Comparison of ENCODE assay signal across 7 mouse cellular contexts in genomic region chr9:107298059-107298780, GRCm38 (mm10). TPM values are rescaled to one million over a fixed set of nuclear protein-coding genes. Genes with fewer than 3 reads are reported as not detected.
DNase-seq lines count a peak whose midpoint lies in the region; ATAC-seq and TF ChIP-seq lines count a peak whose summit lies in the region.

No protein-coding gene starts in this region.

- H3K4me3 ChIP-seq in cortical plate, adult 2 months (ENCODE audit: insufficient read depth, low read length): 0 out of 2 replicates have a peak overlapping the region, but pooled peaks have one; percentile 71
- H3K4me3 ChIP-seq in forebrain, embryonic 11.5 days (ENCODE audit: low read depth, low read length): no peak overlapping the region
- peak overlapping the region; percentile 74 for H3K4me3 ChIP-seq in lung, embryonic 15.5 days

- 0 out of 2 replicates have a peak overlapping the region, but pooled peaks have one; percentile 11 for H3K4me2 ChIP-seq in forebrain, embryonic 11.5 days (ENCODE audit: low read depth, low read length, severe bottlenecking)
- peak overlapping the region; percentile 92 for H3K4me2 ChIP-seq in lung, embryonic 15.5 days

- no peak for TF ChIP-seq POLR2A in cortical plate, adult 2 months (IDR thresholded peaks at IDR 0.05; ENCODE audit: extremely low read depth, insufficient read depth, low read length)

- ATAC-seq in forebrain, embryonic 11.5 days (replicated peaks; ENCODE audit: low FRiP score): no peak
- no peak for ATAC-seq in lung, embryonic 15.5 days (ENCODE audit: borderline replicate concordance, extremely low read depth, low FRiP score, low TSS enrichment)

- DNase-seq in forebrain, embryonic 11.5 days (ENCODE audit: low spot score): no peak
- peak; percentile 80 for DNase-seq in kidney, adult 11 months
- DNase-seq in layer of hippocampus, adult 8-10 months (ENCODE audit: low spot score in 2 of 2): no peak
- DNase-seq in thymus, postnatal 10 days (ENCODE audit: low spot score in 2 of 2): no peak
- no peak for DNase-seq in cerebellum, postnatal 4 days (ENCODE audit: low spot score in 2 of 2)

- peaks cover 4% of the 10 kb centered on the region; the same call in 1 of the 2 replicates for H3K4me1 ChIP-seq in cortical plate, adult 2 months (ENCODE audit: control insufficient read depth, insufficient read depth, low read length)
- peaks cover 3% of the 10 kb centered on the region; the same call in 1 of the 2 replicates for H3K4me1 ChIP-seq in forebrain, embryonic 11.5 days (replicated peaks; ENCODE audit: control insufficient read depth, insufficient read depth, low read length)
- peaks cover 45% of the 10 kb centered on the region for H3K4me1 ChIP-seq in lung, embryonic 15.5 days

- no peak for TF ChIP-seq CTCF in cortical plate, adult 2 months (IDR thresholded peaks at IDR 0.05; ENCODE audit: extremely low read depth, insufficient read depth, low read length)

- H3K9me3 ChIP-seq in forebrain, embryonic 11.5 days (ENCODE audit: control insufficient read depth, low read length): no peaks in the 10 kb centered on the region
- H3K9me3 ChIP-seq in lung, embryonic 15.5 days: no peaks in the 10 kb centered on the region

- no peak overlapping the region for H3K27ac ChIP-seq in cortical plate, adult 2 months (ENCODE audit: insufficient read depth, low read length)
- H3K27ac ChIP-seq in forebrain, embryonic 11.5 days (ENCODE audit: low read depth, low read length): no peak overlapping the region
- peak overlapping the region; percentile 85 for H3K27ac ChIP-seq in lung, embryonic 15.5 days

- peaks cover 2% of the 10 kb centered on the region; the same call in 1 of the 2 replicates for H3K27me3 ChIP-seq in forebrain, embryonic 11.5 days (ENCODE audit: control insufficient read depth, insufficient read depth, low read length)
- H3K27me3 ChIP-seq in lung, embryonic 15.5 days: 0 out of 2 replicates have a peak, but pooled peaks cover 4% of the 10 kb centered on the region

- H3K9ac ChIP-seq in forebrain, embryonic 11.5 days (ENCODE audit: low read length): no peak overlapping the region
- no peak overlapping the region for H3K9ac ChIP-seq in lung, embryonic 15.5 days

- no peaks in the 10 kb centered on the region for H3K36me3 ChIP-seq in forebrain, embryonic 11.5 days (ENCODE audit: control insufficient read depth, insufficient read depth, low read length)
- peaks cover 16% of the 10 kb centered on the region; the same call in 1 of the 2 replicates for H3K36me3 ChIP-seq in lung, embryonic 15.5 days

- 83% methylated on average over 8 of the region's 8 CpGs for WGBS in forebrain, embryonic 11.5 days
- 61% methylated on average over 8 of the region's 8 CpGs for WGBS in lung, embryonic 15.5 days

RNA-seq across cellular contexts. Expression of gene Cish, which starts 2.4 kb away (rescaled TPM):
- 4.6 and 5.7 TPM in 2 replicates for polyA plus RNA-seq in cortical plate, adult 2 months (2012; rRNA removed)
- polyA plus RNA-seq in forebrain, embryonic 11.5 days (2014; fragmentation: Nextera tagmentation; extraction: Ambion mirVana): 6.5 and 7.4 TPM in 2 replicates
- polyA plus RNA-seq in lung, embryonic 15.5 days (2015; fragmentation: Nextera tagmentation; extraction: Ambion mirVana): 15.4 and 16.4 TPM in 2 replicates
- 1 to 10 TPM; 2.1 to 6.1 (median 2.9) TPM for total RNA-seq in layer of hippocampus, adult 8-10 months (2022)

RNA-seq across cellular contexts. Expression of gene Mapkapk3, which starts 8.5 kb away (rescaled TPM):
- polyA plus RNA-seq in cortical plate, adult 2 months (2012; rRNA removed): 4.4 and 5.1 TPM in 2 replicates
- polyA plus RNA-seq in forebrain, embryonic 11.5 days (2014; fragmentation: Nextera tagmentation; extraction: Ambion mirVana): 3.2 and 4.9 TPM in 2 replicates
- 13.3 and 17.8 TPM in 2 replicates for polyA plus RNA-seq in lung, embryonic 15.5 days (2015; fragmentation: Nextera tagmentation; extraction: Ambion mirVana)
- 1 to 10 TPM; 1.9 to 5.1 (median 3.4) TPM for total RNA-seq in layer of hippocampus, adult 8-10 months (2022)

RNA-seq across cellular contexts. Expression of gene Hemk1, which starts 39.9 kb away (rescaled TPM):
- polyA plus RNA-seq in cortical plate, adult 2 months (2012; rRNA removed): 33.0 and 33.7 TPM in 2 replicates
- 11.2 and 13.8 TPM in 2 replicates for polyA plus RNA-seq in forebrain, embryonic 11.5 days (2014; fragmentation: Nextera tagmentation; extraction: Ambion mirVana)
- 9.7 and 11.4 TPM in 2 replicates for polyA plus RNA-seq in lung, embryonic 15.5 days (2015; fragmentation: Nextera tagmentation; extraction: Ambion mirVana)
- total RNA-seq in layer of hippocampus, adult 8-10 months (2022): 10 to 100 TPM; 15.6 to 20.6 (median 18.5) TPM

RNA-seq across cellular contexts. Expression of gene 6430571L13Rik, which starts 42.2 kb away (rescaled TPM):
- 5.1 and 5.2 TPM in 2 replicates for polyA plus RNA-seq in cortical plate, adult 2 months (2012; rRNA removed)
- polyA plus RNA-seq in forebrain, embryonic 11.5 days (2014; fragmentation: Nextera tagmentation; extraction: Ambion mirVana): 1.3 and 1.6 TPM in 2 replicates
- 0.47 and 0.79 TPM in 2 replicates for polyA plus RNA-seq in lung, embryonic 15.5 days (2015; fragmentation: Nextera tagmentation; extraction: Ambion mirVana)
- 1 to 10 TPM; 2.4 to 4.0 (median 3.4) TPM for total RNA-seq in layer of hippocampus, adult 8-10 months (2022)
